Mouse (Mus musculus): ENCODE results near the gene Edn3. TPM values are rescaled to one million over a fixed set of nuclear protein-coding genes. Genes with fewer than 3 reads are reported as not detected.

The Edn3 gene
- not detected for polyA plus RNA-seq (2017; shearing (Covaris generic))

DNA sequence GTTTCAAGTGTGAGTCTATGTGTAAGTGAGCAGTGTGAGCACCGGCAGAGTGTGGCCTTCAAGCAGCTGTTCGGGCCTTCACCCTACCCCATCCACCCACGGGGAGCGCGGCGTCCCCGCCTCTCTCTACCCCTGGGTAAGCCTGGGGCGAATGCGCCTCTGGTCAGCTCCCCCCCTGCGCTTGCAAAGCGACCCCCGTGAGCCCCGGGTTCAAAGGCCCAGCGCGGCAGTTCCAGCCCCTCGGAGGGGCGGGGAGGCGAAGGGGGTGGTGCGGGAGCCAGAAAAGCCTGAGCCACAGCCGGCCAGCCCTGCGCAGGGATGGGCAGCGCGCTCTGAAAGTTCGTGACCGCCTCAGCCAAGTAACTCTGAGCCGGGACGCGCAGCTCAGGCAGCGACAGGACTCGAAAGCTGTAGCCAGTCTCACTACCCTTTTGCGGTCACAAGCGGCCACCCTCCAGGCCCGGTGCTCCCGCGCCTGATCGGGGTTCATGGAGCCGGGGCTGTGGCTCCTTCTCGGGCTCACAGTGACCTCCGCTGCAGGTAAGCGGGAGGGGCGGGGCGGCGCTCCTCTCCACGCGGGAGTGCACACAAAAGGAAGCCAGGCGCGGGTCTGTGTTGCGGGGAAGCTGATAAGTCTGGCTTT lies at the start of gene Edn3:
Gene Edn3 (plus strand): TSS at position 141 of the 643 bp plus-strand sequence.
- ATAC-seq: no peak

DNA sequence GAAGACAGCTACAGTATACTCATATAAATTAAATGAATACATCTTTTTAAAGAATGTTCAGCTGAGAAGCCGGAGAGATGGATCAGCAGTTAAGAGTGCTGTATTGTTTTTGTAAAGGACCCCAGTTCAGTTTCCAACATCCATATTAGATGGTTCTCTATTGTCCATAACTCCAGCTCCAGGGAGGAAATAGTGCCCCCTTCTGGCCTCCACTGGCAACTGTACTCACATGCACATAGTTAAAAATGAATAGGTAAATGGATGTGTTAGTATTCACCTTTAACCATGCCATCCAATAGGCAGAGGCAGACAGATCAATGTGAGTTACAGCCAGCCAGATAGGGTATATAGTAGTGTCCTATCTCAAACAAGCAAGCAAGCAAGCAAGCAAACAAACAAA lies 48.4 kb upstream of the Edn3 start:
- no peak for ATAC-seq

DNA sequence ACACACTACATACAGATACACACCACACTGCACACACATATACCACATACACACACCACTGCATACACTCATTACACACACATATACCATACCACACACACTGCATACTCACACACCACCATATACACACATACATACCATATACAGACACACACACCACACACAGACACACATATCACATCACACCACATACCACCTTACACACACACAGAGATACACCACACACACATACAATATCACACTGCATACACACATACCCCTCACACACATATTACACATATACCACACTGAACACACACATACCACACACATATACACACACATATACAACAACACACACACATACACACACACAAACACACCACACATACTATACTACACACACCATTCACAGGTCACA lies 44.5 kb upstream of the Edn3 start:
- ATAC-seq: no peak

DNA sequence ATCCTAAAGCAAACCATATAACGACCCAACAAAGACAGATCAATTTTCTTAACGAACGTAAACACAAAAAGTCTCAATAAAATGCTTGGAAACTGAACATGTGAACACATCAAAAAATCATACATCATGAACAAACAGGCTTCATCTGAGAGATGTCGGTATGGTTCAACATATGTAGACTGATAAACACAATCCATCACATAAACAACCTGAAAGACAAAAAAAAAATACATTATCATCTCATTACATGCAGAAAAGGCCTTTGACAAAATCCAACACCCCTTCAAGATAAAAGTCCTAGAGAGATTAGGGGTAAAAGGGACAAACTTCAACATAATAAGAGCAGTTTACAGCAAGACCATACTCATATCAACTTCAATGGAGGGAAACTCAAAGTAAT lies 42.6 kb upstream of the Edn3 start:
- no peak for ATAC-seq

DNA sequence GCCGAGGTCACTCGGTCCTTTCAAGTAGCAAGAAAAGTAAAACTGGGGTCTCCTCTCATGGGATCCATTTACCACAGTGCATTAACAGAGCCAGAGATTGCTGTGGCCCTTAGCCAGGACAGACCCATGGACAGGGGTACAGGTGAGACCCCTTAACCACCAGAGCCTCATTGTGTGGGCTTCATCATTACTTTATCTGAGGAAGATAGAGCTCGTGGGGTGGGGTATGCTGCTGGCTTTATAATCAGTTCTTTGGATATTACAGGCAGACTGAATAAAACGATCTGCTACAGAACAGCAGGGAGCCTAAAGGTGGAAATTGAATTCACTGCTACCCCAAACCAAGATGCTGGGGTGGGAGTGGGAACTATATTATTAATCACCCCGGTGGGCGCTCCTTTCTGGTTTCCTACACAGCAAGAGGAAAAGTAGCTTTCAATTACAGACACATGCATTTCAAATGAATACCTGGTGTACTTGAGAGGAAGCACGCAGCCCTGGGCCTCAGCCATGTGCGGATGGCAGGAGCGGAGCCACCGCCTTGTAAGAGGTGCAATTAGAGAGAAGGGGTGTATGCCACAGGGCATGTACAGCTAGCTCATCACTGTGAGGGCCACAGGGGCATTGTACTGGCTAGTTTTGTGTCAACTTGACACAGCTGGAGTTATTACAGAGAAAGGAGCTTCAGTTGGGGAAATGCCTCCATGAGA lies 33.1 kb upstream of the Edn3 start:
- ATAC-seq: no peak

DNA sequence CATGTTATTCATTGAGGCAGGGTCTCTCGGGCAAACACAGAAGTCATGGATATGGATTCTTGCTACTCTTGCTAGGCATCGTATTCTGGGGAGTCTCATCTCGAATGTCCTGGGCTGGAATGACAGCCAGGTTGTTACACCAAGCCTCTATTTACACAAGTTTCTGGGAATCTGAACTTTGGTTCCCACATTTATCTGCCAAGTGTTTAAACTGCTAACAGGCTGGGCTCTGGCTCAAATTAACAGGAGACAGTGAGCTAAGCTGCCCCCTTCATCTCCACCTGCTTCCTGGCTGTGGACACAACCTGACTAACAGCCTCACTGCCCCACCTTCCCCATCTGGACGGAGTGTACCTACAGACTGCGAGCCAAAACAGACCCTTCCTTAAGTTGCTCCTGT lies 28.5 kb upstream of the Edn3 start:
- ATAC-seq: no peak

DNA sequence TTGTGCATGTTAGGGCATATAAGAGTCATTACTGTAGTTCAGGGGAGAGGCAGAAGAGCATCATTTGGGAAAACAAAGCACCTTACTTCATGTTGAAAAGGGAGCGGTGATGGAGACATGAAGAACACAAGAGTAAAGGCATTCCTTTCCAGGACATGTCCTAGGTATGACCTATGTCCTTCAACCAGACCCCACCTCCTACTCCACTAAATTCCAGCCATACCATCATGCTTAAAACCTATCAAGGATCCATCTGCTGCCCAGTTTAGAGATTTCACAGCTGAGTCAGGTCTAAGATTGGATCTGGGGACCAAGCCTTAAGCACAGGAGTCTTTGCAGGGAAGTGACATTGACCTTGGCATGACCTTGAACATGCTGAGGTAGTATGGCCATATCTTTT lies 25.1 kb upstream of the Edn3 start:
- no peak for ATAC-seq

DNA sequence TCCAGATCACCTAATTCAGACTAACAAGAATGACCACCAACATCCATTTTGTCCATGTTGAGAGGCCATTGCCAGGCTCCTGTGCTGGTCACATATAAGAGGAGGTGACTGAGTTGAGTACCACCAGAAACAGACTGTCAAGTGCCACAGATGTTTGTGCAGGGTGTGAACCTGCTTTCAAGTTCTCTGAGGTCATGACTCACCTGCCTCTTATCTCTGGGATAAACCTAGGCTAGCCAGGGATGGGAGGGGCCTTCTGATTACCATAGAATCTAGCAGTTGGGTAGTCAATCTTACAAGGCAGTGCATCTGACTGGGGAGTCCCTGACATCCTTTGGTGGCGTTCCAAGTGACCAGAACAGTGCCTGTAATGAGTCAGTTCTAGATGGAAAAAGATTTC lies 13.2 kb upstream of the Edn3 start:
- no peak for ATAC-seq

DNA sequence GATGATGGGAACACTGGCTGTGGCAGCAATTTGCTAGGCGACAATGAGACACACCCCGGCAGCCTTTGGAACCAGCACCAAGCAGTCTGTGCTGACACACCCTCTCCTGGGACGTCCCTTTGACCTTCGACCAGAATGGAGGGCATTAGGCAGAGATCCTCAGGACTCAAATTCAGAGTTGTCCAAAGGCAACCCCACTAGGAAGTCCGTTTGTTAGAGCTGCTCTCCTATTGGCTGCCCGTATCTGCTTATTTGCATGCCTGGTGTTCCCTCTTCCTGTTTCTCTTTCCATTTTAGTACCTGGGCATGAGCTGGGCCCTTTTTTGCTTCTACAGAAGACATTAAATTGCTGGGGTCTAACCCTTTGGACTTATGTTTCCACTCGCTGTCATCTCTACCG lies 12.0 kb upstream of the Edn3 start:
- no peak for ATAC-seq

DNA sequence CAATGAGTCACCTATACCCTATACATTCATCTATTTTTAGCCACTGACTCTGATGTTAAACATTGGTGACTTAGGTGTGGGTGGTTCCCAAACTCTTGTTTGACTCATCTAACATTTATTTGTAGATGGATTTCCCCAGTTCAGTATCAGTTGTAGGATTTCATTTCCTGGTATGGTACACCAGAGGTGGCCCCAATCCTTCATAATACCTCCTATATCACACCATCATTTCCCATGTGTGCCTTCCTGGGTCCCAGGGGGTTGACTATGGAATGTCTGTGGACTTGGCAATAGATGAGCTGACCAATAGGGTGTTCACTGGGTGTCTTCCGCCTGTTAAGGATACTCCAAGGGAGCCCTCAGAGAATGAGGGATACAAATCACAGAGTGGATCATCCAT lies 7.2 kb upstream of the Edn3 start:
- ATAC-seq: no peak

DNA sequence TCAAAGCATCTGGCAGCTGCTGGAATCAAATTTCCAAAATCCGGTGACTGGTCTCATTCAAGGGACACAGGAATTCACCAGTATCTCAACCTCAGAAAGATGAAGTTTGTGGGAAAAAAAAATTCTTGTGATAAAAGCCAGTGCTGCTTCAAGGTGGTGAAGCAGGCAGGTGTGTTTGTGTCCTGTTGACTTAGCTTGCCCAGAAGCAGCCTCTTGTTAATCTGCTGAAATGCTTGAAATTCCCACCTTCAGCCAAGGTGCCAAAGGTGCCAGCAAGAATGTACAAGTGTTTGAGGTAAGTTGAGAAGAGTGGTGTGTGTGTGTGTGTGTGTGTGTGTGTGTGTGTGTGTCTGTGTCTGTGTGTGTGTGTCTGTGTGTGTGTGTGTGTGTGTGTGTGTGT lies 6.2 kb upstream of the Edn3 start:
- ATAC-seq: no peak

DNA sequence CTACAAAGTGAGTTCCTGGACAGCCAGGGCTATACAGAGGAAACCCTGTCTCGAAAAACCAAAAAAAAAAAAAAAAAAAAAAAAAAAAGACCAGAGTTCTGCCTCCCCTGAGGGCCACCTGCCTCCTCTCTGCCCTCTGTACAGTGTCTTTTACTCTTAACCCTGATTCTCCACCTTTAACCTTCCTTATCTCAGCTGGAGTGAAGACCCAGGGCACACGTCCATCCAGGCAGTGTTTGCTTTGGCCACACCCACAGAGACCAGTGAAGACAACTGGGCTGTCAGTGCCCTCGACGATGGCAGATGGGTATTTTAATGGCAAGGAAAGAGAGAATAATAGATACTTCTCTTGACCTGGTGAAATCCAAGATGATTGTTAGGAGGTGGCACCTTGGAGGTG lies 1.2 kb upstream of the Edn3 start:
- no peak for ATAC-seq

DNA sequence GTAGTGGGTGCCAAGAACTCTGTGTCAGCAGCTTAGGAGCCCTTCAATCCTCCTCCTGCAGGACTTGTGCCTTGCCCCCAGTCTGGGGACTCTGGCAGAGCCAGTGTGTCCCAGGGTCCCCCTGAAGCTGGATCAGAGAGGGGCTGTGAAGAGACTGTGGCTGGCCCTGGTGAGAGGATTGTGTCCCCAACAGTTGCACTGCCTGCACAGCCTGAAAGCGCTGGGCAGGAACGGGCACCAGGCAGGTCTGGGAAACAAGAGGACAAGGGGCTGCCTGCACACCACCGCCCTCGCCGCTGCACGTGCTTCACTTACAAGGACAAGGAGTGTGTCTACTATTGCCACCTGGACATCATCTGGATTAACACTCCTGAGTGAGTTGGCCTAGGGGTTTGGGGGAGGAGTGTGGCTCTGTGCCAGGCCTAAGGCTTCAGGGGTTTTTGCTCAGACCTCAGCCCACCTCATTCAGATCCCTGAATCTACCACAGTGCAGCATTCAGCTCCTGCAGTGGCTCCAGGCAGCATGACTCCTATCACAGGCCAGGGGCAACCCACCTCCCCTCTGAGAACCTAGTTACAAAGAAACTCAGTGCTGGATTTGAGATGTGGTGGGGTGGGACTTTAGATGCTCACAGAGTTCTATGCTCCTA lies 1.2 kb downstream of the Edn3 start:
- ATAC-seq: no peak

DNA sequence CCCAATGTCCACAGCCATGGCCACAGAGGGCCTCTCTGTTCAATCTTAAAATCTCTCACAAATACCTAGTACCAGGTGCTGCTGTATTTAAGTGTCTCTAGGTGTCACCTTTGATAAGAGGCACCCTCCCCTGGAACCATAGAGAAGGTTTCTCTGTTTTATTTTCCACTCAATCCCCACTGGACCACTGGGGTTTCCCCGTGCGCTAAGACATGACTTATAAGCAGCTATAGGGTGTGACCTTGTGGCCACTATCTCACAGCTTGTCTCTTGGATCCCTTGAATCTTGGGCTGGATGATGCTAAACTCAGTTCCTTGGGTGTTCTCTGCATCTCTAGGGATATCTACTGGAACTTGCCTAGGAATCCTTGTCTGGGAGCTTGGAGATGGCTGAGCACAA lies 1.9 kb downstream of the Edn3 start:
- ATAC-seq: no peak

DNA sequence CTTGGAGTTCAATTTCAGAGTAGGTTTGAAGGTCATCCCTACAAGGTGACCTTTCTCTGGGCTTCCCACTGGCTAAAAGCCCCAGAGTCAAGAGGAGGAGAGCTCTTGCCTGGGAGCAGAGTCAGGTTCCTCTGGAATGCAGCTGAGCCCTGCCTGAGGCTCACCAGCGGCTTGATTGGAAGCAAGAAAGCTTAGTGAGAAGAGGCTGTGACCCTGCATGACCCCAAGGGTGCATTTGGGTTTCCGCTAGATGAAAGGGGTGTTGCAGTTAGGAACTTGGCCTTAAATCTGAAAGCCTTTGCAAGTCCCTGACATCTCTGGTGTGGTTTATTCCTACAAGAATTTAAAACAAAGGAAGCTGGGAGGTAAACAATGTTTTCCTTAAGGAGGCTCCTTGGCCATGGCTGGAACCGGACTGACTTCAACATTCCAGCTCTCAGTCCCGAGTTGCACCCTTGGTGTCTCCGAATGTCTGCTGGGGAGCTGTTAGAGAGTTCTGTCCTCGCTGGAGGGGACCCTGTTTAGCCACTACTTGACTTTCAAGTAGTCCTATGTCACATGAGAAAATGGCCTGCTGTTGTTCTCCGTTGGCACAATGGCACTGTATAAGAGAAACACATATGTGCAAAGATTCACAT lies 8.6 kb downstream of the Edn3 start:
- no peak for ATAC-seq

DNA sequence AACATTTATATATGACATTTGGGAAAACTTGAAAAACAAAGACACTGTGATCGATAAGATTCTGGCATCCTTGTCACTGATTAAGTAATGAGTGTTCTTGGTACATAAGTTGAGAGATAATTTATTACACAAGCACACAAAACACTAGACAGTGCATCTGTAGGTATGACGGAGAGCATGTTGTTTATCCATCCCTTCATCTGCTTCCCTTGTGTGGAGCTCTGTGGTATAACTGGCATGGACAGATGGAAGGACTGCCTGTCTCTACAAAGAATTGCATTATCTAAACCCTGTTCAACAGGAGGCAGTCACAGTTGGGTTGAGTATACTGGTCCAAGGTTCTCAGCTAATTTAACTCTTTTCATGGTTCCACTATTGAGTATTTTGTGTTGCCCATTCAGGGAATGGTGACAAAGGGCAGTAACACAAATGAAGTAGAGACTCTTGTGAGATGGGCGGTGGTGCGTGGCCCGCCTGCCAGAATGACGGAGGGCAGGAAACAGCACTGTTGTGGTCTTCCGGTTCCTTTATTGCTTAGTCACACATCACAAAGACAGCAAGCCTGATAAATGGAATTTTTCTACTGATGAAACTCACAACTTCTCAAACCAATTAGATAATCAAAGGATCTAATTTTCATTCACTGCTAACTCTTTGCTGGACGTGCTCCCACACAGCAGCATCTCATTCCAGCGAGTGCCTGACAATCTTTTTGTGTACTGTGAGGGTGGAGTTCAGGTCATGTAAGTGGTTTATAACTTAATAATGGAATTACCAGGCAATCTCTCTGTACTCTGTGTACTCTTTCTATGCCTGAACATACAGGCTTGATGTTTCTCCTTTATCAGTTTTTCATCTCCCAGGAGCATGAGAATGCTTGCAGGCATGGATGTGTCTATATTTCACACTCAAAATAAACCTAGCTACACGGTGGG lies 14.0 kb downstream of the Edn3 start:
- no peak for ATAC-seq

DNA sequence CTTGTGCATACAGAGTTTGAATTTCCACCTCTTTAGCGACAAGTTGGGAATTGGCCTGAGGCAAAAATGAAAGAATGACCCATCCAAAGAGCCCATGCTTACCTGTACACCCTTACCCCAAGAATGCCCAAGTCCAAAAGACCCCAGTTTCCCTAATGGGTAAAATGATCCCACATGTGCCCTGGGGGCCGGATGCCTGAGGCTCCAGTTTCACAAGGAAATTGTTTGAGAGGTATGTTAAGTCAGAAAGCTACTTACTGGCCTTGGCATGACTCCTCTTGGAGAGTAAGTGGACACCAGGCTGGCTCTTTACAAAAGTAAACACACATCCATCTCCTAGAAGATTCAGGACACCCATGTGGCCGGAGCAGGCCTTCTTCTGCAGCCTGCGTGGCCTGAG lies 21.6 kb downstream of the Edn3 start:
- ATAC-seq: no peak

DNA sequence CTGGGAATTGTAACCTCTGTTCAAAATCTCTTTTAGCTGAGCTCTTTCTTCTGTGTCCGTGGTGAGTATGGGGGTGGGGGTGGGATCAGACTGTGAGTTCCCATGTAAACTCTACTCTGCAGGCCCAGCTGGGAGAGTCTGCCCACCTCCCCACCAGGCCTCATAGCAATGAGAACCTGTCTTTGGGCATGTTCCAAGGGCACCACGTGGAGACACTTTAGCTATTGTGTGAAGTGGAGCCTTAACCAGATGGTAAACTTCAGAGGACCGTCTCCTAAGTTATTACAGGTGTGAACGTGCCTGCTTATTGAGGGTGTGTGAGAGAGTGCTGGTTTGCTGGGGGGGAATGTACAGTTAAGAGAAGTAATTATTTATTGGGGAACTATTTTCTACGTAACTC lies 22.5 kb downstream of the Edn3 start:
- no peak for ATAC-seq

DNA sequence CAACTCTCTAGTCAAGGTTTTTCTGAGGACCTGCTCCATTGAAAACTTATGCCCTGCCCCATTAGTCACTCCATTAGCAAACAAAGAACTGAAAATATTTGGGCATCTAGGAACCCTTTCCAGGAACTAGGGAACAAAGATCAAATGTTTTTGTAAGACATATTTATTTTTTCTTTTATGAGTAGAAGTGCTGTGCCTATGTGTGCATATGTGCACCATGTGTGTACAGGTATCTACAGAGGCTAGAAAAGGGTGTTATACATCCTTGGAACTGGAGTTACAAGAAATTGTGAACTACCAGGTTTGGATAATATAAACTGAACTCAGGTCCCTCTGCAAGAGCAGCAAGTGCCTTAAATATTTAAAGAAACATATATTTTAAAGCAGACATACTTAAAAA lies 28.4 kb downstream of the Edn3 start:
- ATAC-seq: no peak

DNA sequence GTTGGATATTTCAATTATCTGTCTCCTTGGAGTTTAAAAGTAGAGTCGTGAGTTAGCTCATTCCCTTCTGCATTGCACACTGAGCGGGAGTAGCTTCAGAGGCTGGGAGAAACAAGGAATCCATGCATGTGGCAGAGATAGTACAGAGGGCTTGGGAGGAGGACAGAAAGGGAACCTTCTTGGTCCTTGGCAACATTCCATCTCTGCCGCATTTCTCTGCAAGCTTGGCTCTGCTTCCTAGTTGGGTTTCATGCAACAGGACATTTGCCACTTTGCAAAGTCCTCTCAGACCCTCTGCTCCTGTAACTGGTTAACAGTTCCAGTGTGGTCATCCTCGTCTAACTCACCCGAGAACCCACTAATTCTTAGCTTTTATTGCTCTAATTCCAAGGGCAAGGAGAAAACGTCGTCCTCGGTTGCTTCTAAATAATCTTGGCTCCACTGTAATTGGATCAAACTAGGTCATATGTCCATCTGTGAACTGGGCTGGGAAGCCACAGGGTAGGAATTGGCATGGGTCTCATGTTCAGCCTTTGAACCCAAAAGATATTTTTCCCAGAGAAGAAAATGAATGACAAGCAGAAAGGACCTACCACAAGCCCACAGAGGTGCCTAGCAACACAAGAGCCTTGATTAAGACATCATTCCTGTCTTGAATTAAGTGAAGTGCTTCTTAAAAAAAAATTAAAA lies 32.2 kb downstream of the Edn3 start:
- ATAC-seq: no peak

DNA sequence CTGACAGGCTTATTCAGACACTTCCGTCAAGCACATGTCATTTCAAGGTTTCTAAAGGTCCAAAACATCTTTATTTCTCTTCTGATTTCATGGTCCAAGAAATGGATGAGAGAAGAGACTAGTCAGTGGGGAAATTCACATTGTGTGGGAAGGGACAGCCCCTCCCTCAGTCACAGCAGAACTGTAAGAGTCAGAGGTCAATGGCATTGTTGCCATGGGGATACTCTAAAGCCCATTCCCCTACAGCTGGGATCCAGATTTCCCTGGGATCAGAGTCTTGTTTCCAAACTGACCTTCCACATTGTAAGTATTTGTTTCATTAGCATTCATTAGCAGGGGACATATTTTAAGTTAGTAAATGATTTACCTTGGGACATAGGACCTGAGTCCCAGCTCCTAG lies 32.8 kb downstream of the Edn3 start:
- ATAC-seq: no peak

DNA sequence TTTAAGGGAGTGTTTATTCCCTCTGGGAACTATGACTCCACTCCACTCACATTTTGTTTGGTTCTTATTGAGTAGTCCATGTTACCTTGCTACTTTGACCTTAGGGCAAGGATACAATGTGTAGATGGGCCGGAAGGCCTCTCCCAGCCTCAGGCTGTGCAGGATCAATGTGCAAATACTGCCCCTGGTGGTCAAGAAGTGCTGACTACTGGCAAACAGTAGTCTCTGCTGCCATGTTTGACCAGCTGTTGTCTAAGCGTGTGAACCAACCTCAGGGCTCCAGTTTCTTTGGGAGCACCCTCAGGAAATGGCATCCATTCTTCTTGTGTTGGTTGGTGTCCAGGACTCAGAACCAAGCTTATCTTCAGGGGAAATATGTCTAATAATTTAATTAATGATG lies 36.6 kb downstream of the Edn3 start:
- no peak for ATAC-seq
